Mouse (Mus musculus): ENCODE results near the gene Tmem236. TPM values are rescaled to one million over a fixed set of nuclear protein-coding genes. Genes with fewer than 3 reads are reported as not detected.

Tmem236 gene
- total and polyA plus RNA-seq, 2 experiments from 2014 or later, result 0.05 to 0.22 TPM

DNA sequence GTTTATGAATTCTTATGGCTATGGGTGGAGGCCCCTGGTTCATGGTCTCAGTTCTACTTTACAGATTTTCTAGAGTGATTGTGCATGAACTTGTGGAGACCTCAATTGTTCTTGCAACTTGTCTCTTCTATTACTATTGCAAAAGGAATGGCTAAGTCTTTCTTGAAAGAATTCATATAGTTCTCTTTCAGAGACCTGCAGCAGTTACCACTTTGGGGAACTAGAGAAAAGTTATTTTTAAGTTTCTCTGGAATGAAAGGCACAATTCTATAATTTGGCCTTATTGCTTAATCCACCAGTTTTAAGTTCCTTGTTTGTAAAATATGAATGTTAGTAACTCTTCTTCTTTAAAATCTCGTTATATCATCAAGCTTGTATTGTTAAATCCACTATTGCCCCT is 87.8 kb downstream of the Tmem236 start:
- H3K36me3 ChIP-seq (ENCODE audit: insufficient read depth, low read length), result no peaks in the 10 kb centered on the region
- no peaks in the 10 kb centered on the region for H3K27me3 ChIP-seq (ENCODE audit: insufficient read depth, low read length)
- H3K4me3 ChIP-seq (ENCODE audit: low read depth, low read length), result no peak overlapping the region
- TF ChIP-seq CTCF (IDR thresholded peaks at IDR 0.05), result no peak
- no peak for ATAC-seq (ENCODE audit: low FRiP score)
- H3K4me1 ChIP-seq (ENCODE audit: insufficient read depth, low read length), result no peaks in the 10 kb centered on the region
- H3K9me3 ChIP-seq (ENCODE audit: low read length), result no peaks in the 10 kb centered on the region
- no peak overlapping the region for H3K9ac ChIP-seq (replicated peaks; ENCODE audit: low read length, poor library complexity, severe bottlenecking)
- WGBS, result 83% methylated on average over 1 of the region's 1 CpGs
- no peak for DNase-seq (ENCODE audit: low spot score)
- H3K27ac ChIP-seq (ENCODE audit: low read depth, low read length), result no peak overlapping the region
- H3K4me2 ChIP-seq (ENCODE audit: low read depth, low read length, poor library complexity, severe bottlenecking), result no peak overlapping the region

DNA sequence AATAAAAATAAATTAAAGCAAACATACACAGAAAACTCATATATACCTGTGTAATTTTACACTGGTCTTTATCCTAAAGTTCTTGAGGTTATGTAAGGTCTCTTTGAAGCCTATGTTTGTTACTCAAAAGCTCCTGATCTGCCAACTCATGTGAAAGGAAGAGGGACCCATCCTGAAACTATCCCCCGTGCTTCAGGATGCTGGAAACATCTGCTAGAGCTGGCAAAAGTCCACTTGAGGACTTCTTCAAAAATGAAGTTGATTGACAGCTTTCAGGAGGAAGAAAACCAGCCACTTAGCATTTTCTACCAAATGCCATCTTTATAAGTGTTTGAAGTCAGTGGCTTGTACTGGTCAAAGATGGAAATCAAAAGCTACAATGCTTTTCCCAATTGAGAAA is 94.8 kb downstream of the Tmem236 start:
- DNase-seq (ENCODE audit: low spot score) (no peak), ATAC-seq (ENCODE audit: low FRiP score) (no peak)
- H3K27me3 ChIP-seq (ENCODE audit: insufficient read depth, low read length), result no peaks in the 10 kb centered on the region
- no peak for TF ChIP-seq CTCF (IDR thresholded peaks at IDR 0.05)
- H3K4me1 ChIP-seq (ENCODE audit: insufficient read depth, low read length), result no peaks in the 10 kb centered on the region
- no peak overlapping the region for H3K9ac ChIP-seq (replicated peaks; ENCODE audit: low read length, poor library complexity, severe bottlenecking)
- H3K4me2 ChIP-seq (ENCODE audit: low read depth, low read length, poor library complexity, severe bottlenecking), result no peak overlapping the region
- WGBS, result 62% methylated on average over 1 of the region's 1 CpGs
- H3K4me3 ChIP-seq (ENCODE audit: low read depth, low read length), result no peak overlapping the region
- H3K36me3 ChIP-seq (ENCODE audit: insufficient read depth, low read length), result no peaks in the 10 kb centered on the region
- no peaks in the 10 kb centered on the region for H3K9me3 ChIP-seq (ENCODE audit: low read length)
- H3K27ac ChIP-seq (ENCODE audit: low read depth, low read length), result no peak overlapping the region

MicroRNAs encoded within 50 kb of the gene (microRNA counts, 519-probe panel; counts per million panel counts)
- microRNA mmu-miR-511, result 528 counts per million, percentile 58 among the panel's probes with 10 or more counts

Small RNA genes within 50 kb of the gene (microRNA-seq; reads per million reads assigned to microRNA genes)
- 10.1 reads per million, percentile 21 among the genes with 10 or more reads in this experiment for gene Mir511 (ENCODE audit: borderline number of aligned reads)

Other genes starting within 250 kb of the Tmem236 start
- 51.2 and 66.4 TPM in 2 replicates for gene Hacd1, start 118.4 kb upstream of the Tmem236 start, total RNA-seq (2014; rRNA removed)
- gene Hacd1, start 118.4 kb upstream of the Tmem236 start, polyA plus RNA-seq (2015; fragmentation: Nextera tagmentation; extraction: Ambion mirVana), result 81.5 and 83.4 TPM in 2 replicates
- gene Stam, start 100.4 kb upstream of the Tmem236 start, total RNA-seq (2014; rRNA removed), result 93.8 and 106 TPM in 2 replicates
- gene Stam, start 100.4 kb upstream of the Tmem236 start, polyA plus RNA-seq (2015; fragmentation: Nextera tagmentation; extraction: Ambion mirVana), result 104 and 105 TPM in 2 replicates
- 11.0 and 13.1 TPM in 2 replicates for gene Mrc1, start 54.9 kb downstream of the Tmem236 start, total RNA-seq (2014; rRNA removed)
- gene Mrc1, start 54.9 kb downstream of the Tmem236 start, polyA plus RNA-seq (2015; fragmentation: Nextera tagmentation; extraction: Ambion mirVana), result 3.7 and 4.1 TPM in 2 replicates
- gene Slc39a12, start 213.8 kb downstream of the Tmem236 start, total RNA-seq (2014; rRNA removed), result 14.3 and 20.8 TPM in 2 replicates
- 6.3 and 6.9 TPM in 2 replicates for gene Slc39a12, start 213.8 kb downstream of the Tmem236 start, polyA plus RNA-seq (2015; fragmentation: Nextera tagmentation; extraction: Ambion mirVana)

Measured in midbrain, postnatal 0 days (tissue).